ENCODE assay signal across 8 mouse cellular contexts in genomic region chr13:34345128-34346085, GRCm38 (mm10). TPM values are rescaled to one million over a fixed set of nuclear protein-coding genes. Genes with fewer than 3 reads are reported as not detected.
A peak's percentile ranks its signal among the peaks of the same experiment; 100 is the strongest.
DNase-seq lines count a peak whose midpoint lies in the region; ATAC-seq and TF ChIP-seq lines count a peak whose summit lies in the region.

TSS of gene Slc22a23 (minus strand) at chr13:34345182.

- H3K27ac ChIP-seq in hindbrain, embryonic 13.5 days: peak within 1 kb of the TSS; percentile 87
- H3K27ac ChIP-seq in left cerebral cortex, adult 2 months: peak within 1 kb of the TSS; percentile 93

- TF ChIP-seq CTCF in left cerebral cortex, adult 2 months (IDR thresholded peaks at IDR 0.05): peak; percentile 61

- H3K9me3 ChIP-seq in hindbrain, embryonic 13.5 days: no peaks in the 10 kb centered on the region

- peak within 1 kb of the TSS; percentile 91 for H3K4me2 ChIP-seq in hindbrain, embryonic 13.5 days

- DNase-seq in R1 (ENCODE audit: low read depth, low spot score): peak; percentile 69
- peak; percentile 92 to 95 for DNase-seq in cerebellum, postnatal 25 days
- DNase-seq in frontal cortex, postnatal 25 days (ENCODE audit: low spot score in 2 of 2): peak; percentile 57 to 64
- DNase-seq in left cerebral cortex, adult 2 months (ENCODE audit: extremely low spot score in 1 of 2, low spot score in 2 of 2): peak; percentile 84
- peak; percentile 81 for DNase-seq in right cerebral cortex, postnatal 25 days
- DNase-seq in urinary bladder, postnatal 25 days (ENCODE audit: low spot score): peak; percentile 81

- intact Hi-C loops in left cerebral cortex, adult 2 months (cut with DNase I): loop anchor here (1.0 to 10.0 kb wide), 3 partner anchors 156 to 301 kb away; partner anchors contain the start of gene Tubb2a

- H3K36me3 ChIP-seq in hindbrain, embryonic 13.5 days: no peaks in the 10 kb centered on the region; the same call in 1 of the 2 replicates

- ATAC-seq in hindbrain, embryonic 13.5 days (ENCODE audit: low FRiP score): peak; percentile 78
- peak; percentile 53 for ATAC-seq in megakaryocyte, adult 5-6 weeks (ENCODE audit: poor library complexity, severe bottlenecking)

- peak within 1 kb of the TSS; percentile 95 for H3K9ac ChIP-seq in hindbrain, embryonic 13.5 days

- H3K4me3 ChIP-seq in hindbrain, embryonic 13.5 days: peak within 1 kb of the TSS; percentile 90
- peak within 1 kb of the TSS; percentile 82 for H3K4me3 ChIP-seq in left cerebral cortex, adult 2 months

- H3K4me1 ChIP-seq in hindbrain, embryonic 13.5 days (replicated peaks): peaks cover 38% of the 10 kb centered on the region

- H3K27me3 ChIP-seq in hindbrain, embryonic 13.5 days: no peaks in the 10 kb centered on the region

- 2% methylated on average over 46 of the region's 69 CpGs for WGBS in hindbrain, embryonic 13.5 days

RNA-seq across cellular contexts. Expression of gene Slc22a23, which starts in this region (rescaled TPM):
- polyA plus RNA-seq in hindbrain, embryonic 13.5 days (2015; fragmentation: Nextera tagmentation; extraction: Ambion mirVana): 12.7 and 12.8 TPM in 2 replicates
- total RNA-seq in left cerebral cortex, adult 2 months (2021): 10 to 100 TPM; 52.4 to 55.5 TPM
- 0.65 and 1.0 TPM in 2 replicates for total RNA-seq in megakaryocyte, adult 5-6 weeks (2015)
- 0.22 and 2.7 TPM in 2 replicates for total RNA-seq in megakaryocyte, adult 5-6 weeks (2017)

Comparison
In these comparisons a context has a peak if more than half of its experiments do, and no peak if none do; other contexts are left out.
1. Peak in every context shown above with its lines: DNase-seq, ATAC-seq, H3K4me3 ChIP-seq and H3K27ac ChIP-seq.
2. RNA of gene Slc22a23 (total RNA-seq): 52.4 to 55.5 TPM in left cerebral cortex, adult 2 months; 0.22 to 2.7 TPM in megakaryocyte, adult 5-6 weeks; every median in the first group is over 10 times any median in the second.